Mouse (Mus musculus): Measurements from ENCODE around the gene Gm20388. TPM values are rescaled to one million over a fixed set of nuclear protein-coding genes. Genes with fewer than 3 reads are reported as not detected.
A peak's percentile ranks its signal among the peaks of the same experiment; 100 is the strongest.

Gene Gm20388
- total and polyA plus RNA-seq, 2 experiments from 2014 or later = 17.3 TPM; not detected in 1

GRCm38 (mm10) chr8:121376116-121376950 is 1465.7 kb downstream of the Gm20388 start:
- 24% methylated on average over 10 of the region's 10 CpGs for WGBS
- H3K36me3 ChIP-seq (replicated peaks; ENCODE audit: control insufficient read depth, insufficient read depth, low read length) = no peaks in the 10 kb centered on the region
- H3K9ac ChIP-seq (replicated peaks; ENCODE audit: low read depth, low read length) = no peak overlapping the region
- H3K4me2 ChIP-seq (ENCODE audit: low read depth, low read length) = no peak overlapping the region
- no peak overlapping the region for H3K4me3 ChIP-seq (ENCODE audit: low read depth, low read length)
- H3K27me3 ChIP-seq (ENCODE audit: control insufficient read depth, insufficient read depth, low read length) = no peaks in the 10 kb centered on the region
- TF ChIP-seq EP300 (IDR thresholded peaks at IDR 0.05; ENCODE audit: low read depth) (no peak; the same call in 1 of the 2 replicates), CTCF (IDR thresholded peaks at IDR 0.05; ENCODE audit: low read depth) (no peak)
- peak overlapping the region; percentile 85 for H3K27ac ChIP-seq (ENCODE audit: low read depth)
- ATAC-seq (ENCODE audit: insufficient read depth, low read depth) = peak; percentile 92
- peak; percentile 89 for DNase-seq (ENCODE audit: low spot score)
- H3K9me3 ChIP-seq (replicated peaks; ENCODE audit: control insufficient read depth, low read length) = no peaks in the 10 kb centered on the region
- peaks cover 12% of the 10 kb centered on the region; the same call in 1 of the 2 replicates for H3K4me1 ChIP-seq (ENCODE audit: control insufficient read depth, insufficient read depth)

- H3K9ac ChIP-seq (replicated peaks; ENCODE audit: low read depth, low read length) = no peak overlapping the region; the same call in 1 of the 2 replicates
- TF ChIP-seq EP300 (IDR thresholded peaks at IDR 0.05; ENCODE audit: low read depth) = no peak
- no peak for TF ChIP-seq CTCF (IDR thresholded peaks at IDR 0.05; ENCODE audit: low read depth)
- no peaks in the 10 kb centered on the region for H3K27me3 ChIP-seq (ENCODE audit: control insufficient read depth, insufficient read depth, low read length)
- ATAC-seq (ENCODE audit: insufficient read depth, low read depth) (no peak), DNase-seq (ENCODE audit: low spot score) (no peak)
- H3K4me1 ChIP-seq (ENCODE audit: control insufficient read depth, insufficient read depth) = peaks cover 12% of the 10 kb centered on the region; the same call in 1 of the 2 replicates
- H3K36me3 ChIP-seq (replicated peaks; ENCODE audit: control insufficient read depth, insufficient read depth, low read length) = no peaks in the 10 kb centered on the region
- H3K9me3 ChIP-seq (replicated peaks; ENCODE audit: control insufficient read depth, low read length) = no peaks in the 10 kb centered on the region
- H3K27ac ChIP-seq (ENCODE audit: low read depth) = no peak overlapping the region; the same call in 1 of the 2 replicates
- 13% methylated on average over 10 of the region's 10 CpGs for WGBS
- no peak overlapping the region for H3K4me3 ChIP-seq (ENCODE audit: low read depth, low read length)
- H3K4me2 ChIP-seq (ENCODE audit: low read depth, low read length) = no peak overlapping the region
Observed at GRCm38 (mm10) chr8:121377680-121378079, 1467.0 kb downstream of the Gm20388 start.

- no peaks in the 10 kb centered on the region for H3K9me3 ChIP-seq (replicated peaks; ENCODE audit: control insufficient read depth, low read length)
- WGBS = 75% methylated on average over 1 of the region's 1 CpGs
- no peak overlapping the region for H3K4me2 ChIP-seq (ENCODE audit: low read depth, low read length)
- ATAC-seq (ENCODE audit: insufficient read depth, low read depth) (no peak), DNase-seq (ENCODE audit: low spot score) (no peak)
- H3K4me1 ChIP-seq (ENCODE audit: control insufficient read depth, insufficient read depth) = peaks cover 16% of the 10 kb centered on the region; the same call in 1 of the 2 replicates
- H3K9ac ChIP-seq (replicated peaks; ENCODE audit: low read depth, low read length) = no peak overlapping the region
- H3K27ac ChIP-seq (ENCODE audit: low read depth) = no peak overlapping the region
- no peaks in the 10 kb centered on the region for H3K36me3 ChIP-seq (replicated peaks; ENCODE audit: control insufficient read depth, insufficient read depth, low read length)
- H3K4me3 ChIP-seq (ENCODE audit: low read depth, low read length) = no peak overlapping the region
- TF ChIP-seq CTCF (IDR thresholded peaks at IDR 0.05; ENCODE audit: low read depth) (no peak), EP300 (IDR thresholded peaks at IDR 0.05; ENCODE audit: low read depth) (no peak)
- no peaks in the 10 kb centered on the region for H3K27me3 ChIP-seq (ENCODE audit: control insufficient read depth, insufficient read depth, low read length)
Observed at GRCm38 (mm10) chr8:121379387-121379786, 1468.7 kb downstream of the Gm20388 start.

- 2% methylated on average over 21 of the region's 21 CpGs for WGBS
Observed at GRCm38 (mm10) chr8:121382583-121383241, 1472.1 kb downstream of the Gm20388 start.

GRCm38 (mm10) chr8:121385540-121385939 is 1474.9 kb downstream of the Gm20388 start:
- 24% methylated on average over 7 of the region's 7 CpGs for WGBS
- ATAC-seq (ENCODE audit: insufficient read depth, low read depth) (no peak), DNase-seq (ENCODE audit: low spot score) (peak; percentile 55)
- Histone ChIP-seq H3K36me3 (replicated peaks; ENCODE audit: control insufficient read depth, insufficient read depth, low read length) (no peaks in the 10 kb centered on the region), H3K27ac (ENCODE audit: low read depth) (no peak overlapping the region), H3K4me1 (ENCODE audit: control insufficient read depth, insufficient read depth) (peaks cover 8% of the 10 kb centered on the region; the same call in 1 of the 2 replicates), H3K4me2 (ENCODE audit: low read depth, low read length) (no peak overlapping the region), H3K9ac (replicated peaks; ENCODE audit: low read depth, low read length) (no peak overlapping the region), H3K27me3 (ENCODE audit: control insufficient read depth, insufficient read depth, low read length) (peaks cover 3% of the 10 kb centered on the region; the same call in 1 of the 2 replicates), H3K9me3 (replicated peaks; ENCODE audit: control insufficient read depth, low read length) (no peaks in the 10 kb centered on the region), H3K4me3 (ENCODE audit: low read depth, low read length) (no peak overlapping the region)
- TF ChIP-seq CTCF (IDR thresholded peaks at IDR 0.05; ENCODE audit: low read depth) = no peak
- no peak for TF ChIP-seq EP300 (IDR thresholded peaks at IDR 0.05; ENCODE audit: low read depth)

More at GRCm38 (mm10) chr8:121382583-121383241, 1472.1 kb downstream of the Gm20388 start:
- Histone ChIP-seq H3K4me2 (ENCODE audit: low read depth, low read length) (peak overlapping the region; percentile 47), H3K36me3 (replicated peaks; ENCODE audit: control insufficient read depth, insufficient read depth, low read length) (no peaks in the 10 kb centered on the region), H3K9ac (replicated peaks; ENCODE audit: low read depth, low read length) (no peak overlapping the region), H3K27ac (ENCODE audit: low read depth) (peak overlapping the region; percentile 53), H3K4me1 (ENCODE audit: control insufficient read depth, insufficient read depth) (peaks cover 10% of the 10 kb centered on the region; the same call in 1 of the 2 replicates), H3K27me3 (ENCODE audit: control insufficient read depth, insufficient read depth, low read length) (no peaks in the 10 kb centered on the region), H3K9me3 (replicated peaks; ENCODE audit: control insufficient read depth, low read length) (no peaks in the 10 kb centered on the region), H3K4me3 (ENCODE audit: low read depth, low read length) (no peak overlapping the region)
- no peak for TF ChIP-seq EP300 (IDR thresholded peaks at IDR 0.05; ENCODE audit: low read depth)
- TF ChIP-seq CTCF (IDR thresholded peaks at IDR 0.05; ENCODE audit: low read depth) = peak; percentile 76
- peak; percentile 49 for DNase-seq (ENCODE audit: low spot score)
- peak; percentile 60 for ATAC-seq (ENCODE audit: insufficient read depth, low read depth)
